Mouse (Mus musculus) liver, embryonic 15.5 days (tissue): ENCODE data around the gene Abcb8. TPM values are rescaled to one million over a fixed set of nuclear protein-coding genes. Genes with fewer than 3 reads are reported as not detected.
A peak's percentile ranks its signal among the peaks of the same experiment; 100 is the strongest.

ENCODE experiments used
- ATAC-seq: fragments of 200-750 bp; cut with Nextera tagmentation; 2 replicates; pipeline ENCODE4 v1.8.0; 2017; ENCODE audit warnings: moderate number of reproducible peaks, mild to moderate bottlenecking, moderate library complexity; ENCODE audit not compliant: insufficient read depth
- H3K27ac ChIP-seq: fragments of 300-500 bp; sonication (generic); replicated peaks from 2 replicates; pipeline ENCODE4 v1.5.1; 2015; ENCODE audit warnings: mild to moderate bottlenecking, inconsistent platforms
- H3K27me3 ChIP-seq: fragments of 300-500 bp; sonication (generic); 2 replicates; pipeline ENCODE4 v1.6.1; 2015; ENCODE audit warnings: mild to moderate bottlenecking, inconsistent platforms
- H3K36me3 ChIP-seq: fragments of 300-500 bp; sonication (generic); replicated peaks from 2 replicates; pipeline ENCODE4 v1.6.1; 2015; ENCODE audit warnings: moderate library complexity, mild to moderate bottlenecking, inconsistent platforms
- H3K4me1 ChIP-seq: fragments of 300-500 bp; sonication (generic); replicated peaks from 2 replicates; pipeline ENCODE4 v1.6.1; 2015; ENCODE audit warnings: inconsistent platforms
- H3K4me2 ChIP-seq: fragments of 300-500 bp; sonication (generic); 2 replicates; pipeline ENCODE4 v1.6.1; 2015; ENCODE audit warnings: moderate library complexity, mild to moderate bottlenecking, inconsistent platforms
- H3K4me3 ChIP-seq: fragments of 300-500 bp; sonication (generic); replicated peaks from 2 replicates; pipeline ENCODE4 v1.5.1; 2015; ENCODE audit warnings: mild to moderate bottlenecking, inconsistent platforms
- H3K9ac ChIP-seq: fragments of 300-500 bp; sonication (generic); 2 replicates; pipeline ENCODE4 v1.6.1; 2015; ENCODE audit warnings: moderate library complexity, mild to moderate bottlenecking, inconsistent platforms
- H3K9me3 ChIP-seq: fragments of 300-500 bp; sonication (generic); replicated peaks from 2 replicates; pipeline ENCODE4 v1.6.1; 2016; ENCODE audit warnings: inconsistent platforms
- WGBS: fragments of 180-500 bp; shearing (Covaris S2); methylation state at CpG from one replicate; pipeline ENCODE4 v1.1.7; 2015; ENCODE audit warnings: mixed read lengths; ENCODE audit not compliant: insufficient replicate concordance; 5-methylcytosine and 5-hydroxymethylcytosine counted together
- polyA plus RNA-seq: library from polyadenylated mRNA; unstranded; fragments of >200 nt; fragmentation: Nextera tagmentation; extraction: Ambion mirVana; gene quantifications from 2 replicates; pipeline ENCODE4 v1.2.1, GENCODE M21; 2015

Abcb8 gene
- polyA plus RNA-seq, 1 experiment from 2014 or later = 25.6 TPM

- H3K27ac ChIP-seq = peak overlapping the region; percentile 89; the same call in 1 of the 2 replicates
- H3K9me3 ChIP-seq = no peaks in the 10 kb centered on the region
- no peak for ATAC-seq
- 82% methylated on average over 7 of the region's 7 CpGs for WGBS
- no peak overlapping the region for H3K9ac ChIP-seq
- peak overlapping the region; percentile 68; the same call in 1 of the 2 replicates for H3K4me3 ChIP-seq
- H3K27me3 ChIP-seq = no peaks in the 10 kb centered on the region
- peaks cover 62% of the 10 kb centered on the region for H3K4me1 ChIP-seq
- peak overlapping the region; percentile 91 for H3K4me2 ChIP-seq
- peaks cover 22% of the 10 kb centered on the region for H3K36me3 ChIP-seq
Observed at GRCm38 (mm10) chr5:24446630-24447029, 53.2 kb downstream of the Abcb8 start.

- no peaks in the 10 kb centered on the region for H3K9me3 ChIP-seq
- peak within 1 kb of the TSS; percentile 91 for H3K4me2 ChIP-seq
- peak; percentile 52 for ATAC-seq
- H3K27ac ChIP-seq = peak within 1 kb of the TSS; percentile 89
- peak within 1 kb of the TSS; percentile 68 for H3K4me3 ChIP-seq
- peak within 1 kb of the TSS; percentile 59 for H3K9ac ChIP-seq
- no peaks in the 10 kb centered on the region for H3K27me3 ChIP-seq
- WGBS = 3% methylated on average over 34 of the region's 34 CpGs
- H3K4me1 ChIP-seq = peaks cover 68% of the 10 kb centered on the region
- H3K36me3 ChIP-seq = peaks cover 12% of the 10 kb centered on the region
Observed at GRCm38 (mm10) chr5:24447624-24448298, 54.3 kb downstream of the Abcb8 start, which contains the start of gene Tmub1. TSS of gene Tmub1 (minus strand) at chr5:24447854.

GRCm38 (mm10) chr5:24451264-24452029 is 58.0 kb downstream of the Abcb8 start:
- Histone ChIP-seq H3K36me3 (0 out of 2 replicates have a peak, but pooled peaks cover 10% of the 10 kb centered on the region), H3K27me3 (no peaks in the 10 kb centered on the region), H3K9ac (peak overlapping the region; percentile 90), H3K4me2 (peak overlapping the region; percentile 100), H3K27ac (peak overlapping the region; percentile 96), H3K9me3 (no peaks in the 10 kb centered on the region), H3K4me3 (peak overlapping the region; percentile 83), H3K4me1 (peaks cover 72% of the 10 kb centered on the region)
- ATAC-seq = peak; percentile 77
- 2% methylated on average over 56 of the region's 66 CpGs for WGBS

GRCm38 (mm10) chr5:24452030-24452690 is 58.7 kb downstream of the Abcb8 start, which contains the start of gene Agap3:
TSS of gene Agap3 (plus strand) at chr5:24452177.
- H3K4me1 ChIP-seq = peaks cover 68% of the 10 kb centered on the region
- ATAC-seq = no peak; the same call in 1 of the 2 replicates
- no peaks in the 10 kb centered on the region for H3K9me3 ChIP-seq
- peak within 1 kb of the TSS; percentile 96 for H3K27ac ChIP-seq
- WGBS = under 1% methylated on average over 65 of the region's 85 CpGs
- H3K4me3 ChIP-seq = peak within 1 kb of the TSS; percentile 83
- H3K27me3 ChIP-seq = no peaks in the 10 kb centered on the region
- peak within 1 kb of the TSS; percentile 100 for H3K4me2 ChIP-seq
- H3K36me3 ChIP-seq = 0 out of 2 replicates have a peak, but pooled peaks cover 10% of the 10 kb centered on the region
- peak within 1 kb of the TSS; percentile 90 for H3K9ac ChIP-seq

- ATAC-seq = peak; percentile 6; the same call in 1 of the 2 replicates
- H3K27ac ChIP-seq = peak overlapping the region; percentile 96
- H3K9ac ChIP-seq = peak overlapping the region; percentile 90
- peaks cover 62% of the 10 kb centered on the region for H3K4me1 ChIP-seq
- H3K27me3 ChIP-seq = no peaks in the 10 kb centered on the region
- 1% methylated on average over 29 of the region's 29 CpGs for WGBS
- no peaks in the 10 kb centered on the region for H3K9me3 ChIP-seq
- peak overlapping the region; percentile 83 for H3K4me3 ChIP-seq
- H3K36me3 ChIP-seq = 0 out of 2 replicates have a peak, but pooled peaks cover 14% of the 10 kb centered on the region
- peak overlapping the region; percentile 100 for H3K4me2 ChIP-seq
Observed at GRCm38 (mm10) chr5:24452691-24453233, 59.3 kb downstream of the Abcb8 start.

GRCm38 (mm10) chr5:24453283-24453984 is 60.0 kb downstream of the Abcb8 start:
- 31% methylated on average over 5 of the region's 5 CpGs for WGBS
- H3K4me1 ChIP-seq = peaks cover 57% of the 10 kb centered on the region

GRCm38 (mm10) chr5:24453985-24454303 is 60.5 kb downstream of the Abcb8 start:
- Histone ChIP-seq H3K4me1 (peaks cover 57% of the 10 kb centered on the region), H3K9me3 (no peaks in the 10 kb centered on the region), H3K4me2 (peak overlapping the region; percentile 100), H3K36me3 (peaks cover 25% of the 10 kb centered on the region; the same call in 1 of the 2 replicates), H3K9ac (no peak overlapping the region), H3K27ac (no peak overlapping the region), H3K4me3 (no peak overlapping the region), H3K27me3 (no peaks in the 10 kb centered on the region)
- 31% methylated on average over 2 of the region's 2 CpGs for WGBS
- ATAC-seq = no peak

More at GRCm38 (mm10) chr5:24453283-24453984, 60.0 kb downstream of the Abcb8 start:
- H3K4me2 ChIP-seq = peak overlapping the region; percentile 100
- peak overlapping the region; percentile 96; the same call in 1 of the 2 replicates for H3K27ac ChIP-seq
- peak overlapping the region; percentile 83 for H3K4me3 ChIP-seq
- peak overlapping the region; percentile 90 for H3K9ac ChIP-seq
- H3K27me3 ChIP-seq = no peaks in the 10 kb centered on the region
- H3K9me3 ChIP-seq = no peaks in the 10 kb centered on the region
- H3K36me3 ChIP-seq = peaks cover 21% of the 10 kb centered on the region; the same call in 1 of the 2 replicates
- no peak for ATAC-seq

- no peak for ATAC-seq
- Histone ChIP-seq H3K4me1 (peaks cover 63% of the 10 kb centered on the region), H3K27me3 (no peaks in the 10 kb centered on the region), H3K4me3 (no peak overlapping the region), H3K4me2 (no peak overlapping the region), H3K9me3 (no peaks in the 10 kb centered on the region), H3K36me3 (peaks cover 25% of the 10 kb centered on the region; the same call in 1 of the 2 replicates), H3K27ac (no peak overlapping the region), H3K9ac (no peak overlapping the region)
- 81% methylated on average over 3 of the region's 3 CpGs for WGBS
Observed at GRCm38 (mm10) chr5:24455076-24455475, 61.6 kb downstream of the Abcb8 start.

GRCm38 (mm10) chr5:24455613-24456012 is 62.1 kb downstream of the Abcb8 start:
- Histone ChIP-seq H3K9ac (no peak overlapping the region), H3K4me3 (no peak overlapping the region), H3K36me3 (peaks cover 25% of the 10 kb centered on the region; the same call in 1 of the 2 replicates), H3K9me3 (no peaks in the 10 kb centered on the region), H3K4me1 (peaks cover 63% of the 10 kb centered on the region), H3K27me3 (no peaks in the 10 kb centered on the region), H3K27ac (no peak overlapping the region), H3K4me2 (no peak overlapping the region)
- WGBS = 80% methylated on average over 7 of the region's 7 CpGs
- ATAC-seq = no peak
